In genomic region chr15:77013753-77014241, GRCm38 (mm10) we compare ENCODE assay signal across 8 mouse cellular contexts. TPM values are rescaled to one million over a fixed set of nuclear protein-coding genes. Genes with fewer than 3 reads are reported as not detected.
DNase-seq lines count a peak whose midpoint lies in the region; ATAC-seq and TF ChIP-seq lines count a peak whose summit lies in the region.

No protein-coding gene starts in this region.

- H3K4me1 ChIP-seq in embryonic facial prominence, embryonic 11.5 days (ENCODE audit: control insufficient read depth, insufficient read depth, low read length): peaks cover 5% of the 10 kb centered on the region; the same call in 1 of the 2 replicates
- no peaks in the 10 kb centered on the region for H3K4me1 ChIP-seq in limb, embryonic 11.5 days (ENCODE audit: control insufficient read depth, insufficient read depth, low read length)
- H3K4me1 ChIP-seq in olfactory bulb, adult 2 months (ENCODE audit: control insufficient read depth, insufficient read depth, low read length): peaks cover 21% of the 10 kb centered on the region

- 17% methylated on average over 15 of the region's 15 CpGs for WGBS in embryonic facial prominence, embryonic 11.5 days
- 21% methylated on average over 15 of the region's 15 CpGs for WGBS in limb, embryonic 11.5 days
- WGBS in olfactory bulb, adult 2 months: 13% methylated on average over 15 of the region's 15 CpGs

- no peaks in the 10 kb centered on the region for H3K27me3 ChIP-seq in embryonic facial prominence, embryonic 11.5 days (ENCODE audit: control insufficient read depth, insufficient read depth, low read length)
- H3K27me3 ChIP-seq in limb, embryonic 11.5 days (ENCODE audit: control insufficient read depth, insufficient read depth, low read length): no peaks in the 10 kb centered on the region

- H3K36me3 ChIP-seq in embryonic facial prominence, embryonic 11.5 days (replicated peaks; ENCODE audit: control insufficient read depth, insufficient read depth, low read depth, low read length): no peaks in the 10 kb centered on the region
- no peaks in the 10 kb centered on the region for H3K36me3 ChIP-seq in limb, embryonic 11.5 days (ENCODE audit: control insufficient read depth, insufficient read depth, low read length)

- no peaks in the 10 kb centered on the region for H3K9me3 ChIP-seq in embryonic facial prominence, embryonic 11.5 days (replicated peaks; ENCODE audit: control insufficient read depth, low read length)
- H3K9me3 ChIP-seq in limb, embryonic 11.5 days (ENCODE audit: control insufficient read depth, low read length): no peaks in the 10 kb centered on the region

- ATAC-seq in embryonic facial prominence, embryonic 11.5 days (replicated peaks; ENCODE audit: insufficient number of reproducible peaks, low FRiP score, low TSS enrichment, low read depth): peak; percentile 29; the same call in 1 of the 2 replicates
- no peak for ATAC-seq in limb, embryonic 11.5 days (ENCODE audit: insufficient number of reproducible peaks, low FRiP score, low TSS enrichment, low read depth)
- ATAC-seq in cerebellum, adult (ENCODE audit: insufficient number of reproducible peaks, low FRiP score, low TSS enrichment): no peak

- DNase-seq in adrenal gland, adult 2 months: peak; percentile 53
- DNase-seq in adrenal gland, postnatal 4 days (ENCODE audit: low spot score in 2 of 2): no peak
- peak; percentile 60 for DNase-seq in embryonic facial prominence, embryonic 11.5 days (ENCODE audit: low spot score)
- DNase-seq in heart, postnatal 4 days: peak; percentile 88
- DNase-seq in limb, embryonic 11.5 days (ENCODE audit: low spot score): peak; percentile 46
- DNase-seq in thymus, adult 18-20 months: no peak

- TF ChIP-seq POLR2A in olfactory bulb, adult 2 months (IDR thresholded peaks at IDR 0.05; ENCODE audit: insufficient read depth, low read depth, low read length): no peak

- H3K4me3 ChIP-seq in embryonic facial prominence, embryonic 11.5 days (ENCODE audit: low read depth, low read length): no peak overlapping the region
- H3K4me3 ChIP-seq in limb, embryonic 11.5 days (ENCODE audit: low read depth, low read length): no peak overlapping the region
- peak overlapping the region; percentile 6; the same call in 1 of the 2 replicates for H3K4me3 ChIP-seq in olfactory bulb, adult 2 months (ENCODE audit: insufficient read depth, low read depth, low read length)

- H3K9ac ChIP-seq in embryonic facial prominence, embryonic 11.5 days (replicated peaks; ENCODE audit: low read length): peak overlapping the region; percentile 28; the same call in 1 of the 2 replicates
- H3K9ac ChIP-seq in limb, embryonic 11.5 days (ENCODE audit: low read length): no peak overlapping the region

- peak overlapping the region; percentile 16 for H3K4me2 ChIP-seq in embryonic facial prominence, embryonic 11.5 days (ENCODE audit: low read depth, low read length)
- H3K4me2 ChIP-seq in limb, embryonic 11.5 days (ENCODE audit: low read depth, severe bottlenecking): no peak overlapping the region

- no peak for TF ChIP-seq CTCF in olfactory bulb, adult 2 months (IDR thresholded peaks at IDR 0.05; ENCODE audit: insufficient read depth, low read depth, low read length)

- 0 out of 2 replicates have a peak overlapping the region, but pooled peaks have one; percentile 2 for H3K27ac ChIP-seq in embryonic facial prominence, embryonic 11.5 days (replicated peaks; ENCODE audit: low read depth, low read length)
- H3K27ac ChIP-seq in limb, embryonic 11.5 days (replicated peaks; ENCODE audit: low read depth, low read length): no peak overlapping the region; the same call in 1 of the 2 replicates
- H3K27ac ChIP-seq in olfactory bulb, adult 2 months (ENCODE audit: insufficient read depth, low read depth, low read length): peak overlapping the region; percentile 9; the same call in 1 of the 2 replicates

RNA-seq across cellular contexts. Expression of gene Apol6, which starts 30.7 kb away (rescaled TPM):
- 10 to 100 TPM; 11.8 to 28.0 TPM for total RNA-seq in adrenal gland, adult 2 months (2021)
- polyA plus RNA-seq in adrenal gland, adult 2 months (2012; rRNA removed): 17.5 and 21.1 TPM in 2 replicates
- 1 to 10 TPM; 3.6 to 5.1 TPM for total RNA-seq in adrenal gland, postnatal 4 days (2021)
- 0.08 TPM in 1 of 2 replicates, not detected in the other for polyA plus RNA-seq in embryonic facial prominence, embryonic 11.5 days (2014; fragmentation: Nextera tagmentation; extraction: Ambion mirVana)
- under 1 TPM; 0.62 to 0.65 TPM for total RNA-seq in heart, postnatal 4 days (2021)
- polyA plus RNA-seq in limb, embryonic 11.5 days (2014; fragmentation: Nextera tagmentation; extraction: Ambion mirVana): not detected in 2 replicates
- not detected in 2 replicates for polyA plus RNA-seq in olfactory bulb, adult 2 months (2012; ENCODE audit: insufficient read depth, insufficient read length, low replicate concordance, missing spikeins)

RNA-seq across cellular contexts. Expression of gene Mb, which starts 36.7 kb away (rescaled TPM):
- 1 to 10 TPM in 1 of 2 experiments, not detected in 1; 1.8 TPM for total RNA-seq in adrenal gland, adult 2 months (2021)
- 0.46 TPM in 1 of 2 replicates, not detected in the other for polyA plus RNA-seq in adrenal gland, adult 2 months (2012; rRNA removed)
- total RNA-seq in adrenal gland, postnatal 4 days (2021): 10 to 100 TPM in 1 of 2 experiments, 1 to 10 TPM in 1; 7.0 to 16.3 TPM
- polyA plus RNA-seq in embryonic facial prominence, embryonic 11.5 days (2014; fragmentation: Nextera tagmentation; extraction: Ambion mirVana): 0.49 and 0.82 TPM in 2 replicates
- total RNA-seq in heart, postnatal 4 days (2021): 1,000 to 10,000 TPM; 6,207 to 7,219 TPM
- polyA plus RNA-seq in limb, embryonic 11.5 days (2014; fragmentation: Nextera tagmentation; extraction: Ambion mirVana): 2.1 and 2.2 TPM in 2 replicates
- polyA plus RNA-seq in olfactory bulb, adult 2 months (2012; ENCODE audit: insufficient read depth, insufficient read length, low replicate concordance, missing spikeins): not detected in 2 replicates

Comparison
In these comparisons a context has a peak if more than half of its experiments do, and no peak if none do; other contexts are left out.
1. DNase-seq: peak in adrenal gland, adult 2 months (single experiment), embryonic facial prominence, embryonic 11.5 days (single experiment), heart, postnatal 4 days (single experiment) and limb, embryonic 11.5 days (single experiment); none in adrenal gland, postnatal 4 days (0 of 2) and thymus, adult 18-20 months (0 of 2).
2. RNA of gene Apol6, which starts 30.7 kb away (polyA plus RNA-seq): 17.5 to 21.1 TPM in adrenal gland, adult 2 months; 0.08 TPM in embryonic facial prominence, embryonic 11.5 days, not detected in limb, embryonic 11.5 days and not detected in olfactory bulb, adult 2 months; every median in the first group is over 10 times any median in the second.